In genomic region chr10:93730514-93730913, GRCm38 (mm10) we compare ENCODE assay signal across 20 mouse cellular contexts.
A peak's percentile ranks its signal among the peaks of the same experiment; 100 is the strongest.
DNase-seq lines count a peak whose midpoint lies in the region; ATAC-seq and TF ChIP-seq lines count a peak whose summit lies in the region.
"Had no signal": no experiment of that assay in that cellular context is flagged by ENCODE, and none has a peak within 500 bp of the region (broad histone marks: within the 10 kb centered on the region; RNA-seq: fewer than 3 reads in every experiment).

No protein-coding gene starts in this region.

- no peak for TF ChIP-seq RAD21 in MEL (IDR thresholded peaks at IDR 0.05; ENCODE audit: low read depth, low read length)

- no peak overlapping the region for H3K4me2 ChIP-seq in heart, embryonic 13.5 days
- H3K4me2 ChIP-seq: embryonic facial prominence, embryonic 15.5 days; hindbrain, embryonic 15.5 days; neural tube, embryonic 13.5 days had no signal

- H3K9me3 ChIP-seq in heart, embryonic 13.5 days, result no peaks in the 10 kb centered on the region
- H3K9me3 ChIP-seq in heart, embryonic 10.5 days, result no peaks in the 10 kb centered on the region
- no peaks in the 10 kb centered on the region for H3K9me3 ChIP-seq in MEL (replicated peaks; ENCODE audit: insufficient read depth, low read length)
- H3K9me3 ChIP-seq: embryonic facial prominence, embryonic 15.5 days; hindbrain, embryonic 15.5 days; midbrain, embryonic 10.5 days; neural tube, embryonic 13.5 days had no signal

- no peak for TF ChIP-seq CTCF in MEL (IDR thresholded peaks at IDR 0.05 in 2 of 3, conservative IDR thresholded peaks at IDR 0.05 in 1 of 3; ENCODE audit: control insufficient read depth in 1 of 3, insufficient read depth in 1 of 3, low read depth in 2 of 3, low read length in 3 of 3, poor library complexity in 1 of 3, severe bottlenecking in 1 of 3)
- TF ChIP-seq CTCF in heart, adult 2 months (IDR thresholded peaks at IDR 0.05), result no peak

- no peak overlapping the region for H3K4me3 ChIP-seq in heart, embryonic 13.5 days
- no peak overlapping the region for H3K4me3 ChIP-seq in heart, embryonic 10.5 days
- no peak overlapping the region for H3K4me3 ChIP-seq in MEL (ENCODE audit: control insufficient read depth in 1 of 2, insufficient read depth in 1 of 2, low read depth in 2 of 2, low read length in 2 of 2)
- H3K4me3 ChIP-seq in heart, adult 2 months, result no peak overlapping the region
- H3K4me3 ChIP-seq: embryonic facial prominence, embryonic 15.5 days; gastrocnemius, adult 2 months; hindbrain, embryonic 15.5 days; midbrain, embryonic 10.5 days; neural tube, embryonic 13.5 days had no signal

- H3K4me1 ChIP-seq in heart, embryonic 13.5 days, result no peaks in the 10 kb centered on the region
- peaks cover 6% of the 10 kb centered on the region; the same call in 1 of the 2 replicates for H3K4me1 ChIP-seq in heart, embryonic 10.5 days
- peaks cover 8 to 19% of the 10 kb centered on the region in 2 experiments for H3K4me1 ChIP-seq in MEL (ENCODE audit: control insufficient read depth in 1 of 2, insufficient read depth in 2 of 2, low read length in 2 of 2)
- no peaks in the 10 kb centered on the region for H3K4me1 ChIP-seq in heart, adult 2 months (ENCODE audit: control insufficient read depth, insufficient read depth, low read length)
- H3K4me1 ChIP-seq: embryonic facial prominence, embryonic 15.5 days; hindbrain, embryonic 15.5 days; neural tube, embryonic 13.5 days had no signal

- no peak for DNase-seq in heart, embryonic 10.5 days (ENCODE audit: low spot score)
- peak; percentile 24 for DNase-seq in MEL (ENCODE audit: low read depth, low spot score)
- DNase-seq in cerebellum, adult 11 months, result peak; percentile 42
- peak; percentile 81 to 84 for DNase-seq in cerebellum, postnatal 14 days
- DNase-seq in gastrocnemius, postnatal 10 days, result no peak
- DNase-seq in spleen, postnatal 4 days (ENCODE audit: low spot score in 2 of 2), result no peak
- no peak for DNase-seq in heart, adult 2 months
- DNase-seq: adrenal gland, postnatal 14 days; B cell, adult 2 months; gastrocnemius, adult 2 months; heart, postnatal 14 days; kidney, adult 18-20 months; kidney, postnatal 10 days; lung, postnatal 14 days; thymus, postnatal 36 days had no signal

- ATAC-seq in heart, embryonic 13.5 days (ENCODE audit: extremely low read depth, insufficient number of reproducible peaks, low FRiP score, low TSS enrichment), result no peak

- H3K27ac ChIP-seq in heart, embryonic 13.5 days (replicated peaks), result 0 out of 2 replicates have a peak overlapping the region, but pooled peaks have one; percentile 12
- no peak overlapping the region for H3K27ac ChIP-seq in heart, embryonic 10.5 days
- H3K27ac ChIP-seq in MEL (ENCODE audit: control insufficient read depth, low read depth, low read length), result peak overlapping the region; percentile 60
- no peak overlapping the region for H3K27ac ChIP-seq in heart, adult 2 months
- H3K27ac ChIP-seq: embryonic facial prominence, embryonic 15.5 days; gastrocnemius, adult 2 months; hindbrain, embryonic 15.5 days; midbrain, embryonic 10.5 days; neural tube, embryonic 13.5 days had no signal

- H3K36me3 ChIP-seq in heart, embryonic 13.5 days, result peaks cover 7% of the 10 kb centered on the region
- 0 out of 2 replicates have a peak, but pooled peaks cover 2% of the 10 kb centered on the region for H3K36me3 ChIP-seq in heart, embryonic 10.5 days
- H3K36me3 ChIP-seq in MEL (ENCODE audit: control insufficient read depth in 1 of 2, insufficient read depth in 2 of 2, low read length in 2 of 2), result peaks cover 0 to 12% of the 10 kb centered on the region in 2 experiments; a peak in 2 of 4 replicates
- no peaks in the 10 kb centered on the region for H3K36me3 ChIP-seq in heart, adult 2 months (ENCODE audit: control insufficient read depth, insufficient read depth, low read length)
- H3K36me3 ChIP-seq: embryonic facial prominence, embryonic 15.5 days; hindbrain, embryonic 15.5 days had no signal

- H3K79me2 ChIP-seq in MEL (ENCODE audit: control insufficient read depth, insufficient read depth, low read length, poor library complexity), result no peaks in the 10 kb centered on the region
- no peaks in the 10 kb centered on the region for H3K79me2 ChIP-seq in heart, adult 2 months (replicated peaks; ENCODE audit: control insufficient read depth, insufficient read depth, low read length)

- WGBS in heart, embryonic 13.5 days, result 60% methylated on average over 6 of the region's 6 CpGs
- WGBS in heart, embryonic 10.5 days, result 63% methylated on average over 6 of the region's 6 CpGs
- WGBS in heart, adult 2 months, result 74% methylated on average over 6 of the region's 6 CpGs

- intact Hi-C loops in heart, adult 2 months (cut with DNase I), result no loop called here

- no peak for TF ChIP-seq EP300 in MEL (IDR thresholded peaks at IDR 0.05; ENCODE audit: low read depth in 1 of 2, low read length in 2 of 2)
- no peak for TF ChIP-seq EP300 in heart, adult 2 months (IDR thresholded peaks at IDR 0.05; ENCODE audit: insufficient read depth, low read depth, low read length)

- H3K27me3 ChIP-seq in heart, embryonic 13.5 days (replicated peaks), result no peaks in the 10 kb centered on the region
- 0 out of 2 replicates have a peak, but pooled peaks cover 5% of the 10 kb centered on the region for H3K27me3 ChIP-seq in heart, embryonic 10.5 days (ENCODE audit: insufficient read depth, poor library complexity, severe bottlenecking)
- H3K27me3 ChIP-seq in MEL (ENCODE audit: control insufficient read depth in 1 of 2, insufficient read depth in 2 of 2, low read length in 2 of 2), result no peaks in the 10 kb centered on the region
- no peaks in the 10 kb centered on the region for H3K27me3 ChIP-seq in heart, adult 2 months (ENCODE audit: control insufficient read depth, insufficient read depth, low read length)
- H3K27me3 ChIP-seq: embryonic facial prominence, embryonic 15.5 days; hindbrain, embryonic 15.5 days; neural tube, embryonic 13.5 days had no signal

- TF ChIP-seq POLR2A in MEL (IDR thresholded peaks at IDR 0.05; ENCODE audit: control insufficient read depth in 1 of 2, insufficient read depth in 1 of 2, low read depth in 1 of 2, low read length in 2 of 2, poor library complexity in 1 of 2), result no peak
- no peak for TF ChIP-seq POLR2A in heart, adult 2 months (IDR thresholded peaks at IDR 0.05; ENCODE audit: insufficient read depth, low read depth, low read length)

- no peak overlapping the region for H3K9ac ChIP-seq in heart, embryonic 13.5 days
- no peak overlapping the region for H3K9ac ChIP-seq in MEL (ENCODE audit: control insufficient read depth, low read depth, low read length, poor library complexity, severe bottlenecking)
- H3K9ac ChIP-seq in heart, adult 2 months (ENCODE audit: low read depth, low read length), result no peak overlapping the region
- H3K9ac ChIP-seq: embryonic facial prominence, embryonic 15.5 days; hindbrain, embryonic 15.5 days; neural tube, embryonic 13.5 days had no signal

TF ChIP-seq in MEL, 35 proteins besides CTCF, POLR2A, EP300 and RAD21:
- no peak for TF ChIP-seq POLR2AphosphoS2 (IDR thresholded peaks at IDR 0.05; ENCODE audit: low read length)
- no peak for TF ChIP-seq SMC3 (IDR thresholded peaks at IDR 0.05; ENCODE audit: low read depth, low read length)
- no peak for TF ChIP-seq ZKSCAN1 (IDR thresholded peaks at IDR 0.05; ENCODE audit: low read depth, low read length)
- TF ChIP-seq ETS1 (IDR thresholded peaks at IDR 0.05; ENCODE audit: low read depth, low read length), result no peak
- TF ChIP-seq JUND (IDR thresholded peaks at IDR 0.05; ENCODE audit: low read depth, low read length), result no peak
- no peak for TF ChIP-seq NELFE (IDR thresholded peaks at IDR 0.05; ENCODE audit: low read depth, low read length)
- no peak for TF ChIP-seq USF2 (IDR thresholded peaks at IDR 0.05; ENCODE audit: borderline replicate concordance in 1 of 2, insufficient read depth in 1 of 2, low read depth in 1 of 2, low read length in 2 of 2)
- no peak for TF ChIP-seq ZC3H11A (IDR thresholded peaks at IDR 0.05; ENCODE audit: low read depth, low read length)
- no peak for TF ChIP-seq TCF12 (IDR thresholded peaks at IDR 0.05; ENCODE audit: low read depth, low read length)
- TF ChIP-seq MAX (IDR thresholded peaks at IDR 0.05; ENCODE audit: low read length), result no peak
- no peak for TF ChIP-seq MXI1 (IDR thresholded peaks at IDR 0.05; ENCODE audit: low read depth, low read length)
- no peak for TF ChIP-seq SIN3A (IDR thresholded peaks at IDR 0.05; ENCODE audit: low read length)
- no peak for TF ChIP-seq GABPA (IDR thresholded peaks at IDR 0.05; ENCODE audit: low read depth, low read length)
- TF ChIP-seq ELF1 (IDR thresholded peaks at IDR 0.05; ENCODE audit: low read depth, low read length), result no peak
- TF ChIP-seq TAL1 (IDR thresholded peaks at IDR 0.05; ENCODE audit: low read length), result no peak
- TF ChIP-seq MYB (IDR thresholded peaks at IDR 0.05; ENCODE audit: low read depth, low read length), result no peak
- TF ChIP-seq CHD1 (IDR thresholded peaks at IDR 0.05; ENCODE audit: low read depth, low read length), result no peak
- no peak for TF ChIP-seq UBTF (IDR thresholded peaks at IDR 0.05; ENCODE audit: borderline replicate concordance, insufficient read depth, low read depth, low read length)
TF ChIP-seq in MEL: peak in this region for 0.

Comparison
In these comparisons a context has a peak if more than half of its experiments do, and no peak if none do; other contexts are left out.
1. H3K27ac ChIP-seq: peak in heart, embryonic 13.5 days (single experiment) and MEL (single experiment); none in heart, embryonic 10.5 days (single experiment) and heart, adult 2 months (single experiment).
2. DNase-seq: peak in MEL (single experiment), cerebellum, adult 11 months (single experiment) and cerebellum, postnatal 14 days (2 of 2); none in heart, embryonic 10.5 days (single experiment), gastrocnemius, postnatal 10 days (single experiment), spleen, postnatal 4 days (0 of 2) and heart, adult 2 months (0 of 2).